Mouse (Mus musculus) midbrain, postnatal 0 days (tissue): ENCODE results near the gene Mapk7. TPM values are rescaled to one million over a fixed set of nuclear protein-coding genes. Genes with fewer than 3 reads are reported as not detected.

Experiments used
- ATAC-seq: fragments of 200-750 bp; cut with Nextera tagmentation; 2 replicates; pipeline ENCODE4 v1.8.0; 2017; ENCODE audit warnings: moderate number of reproducible peaks, mild to moderate bottlenecking, moderate TSS enrichment, moderate library complexity; ENCODE audit not compliant: low FRiP score
- DNase-seq: peaks from one replicate; pipeline ENCODE4 v3.0.0-alpha.2; 2015; ENCODE audit warnings: low spot score
- H3K27ac ChIP-seq: fragments of 300-500 bp; sonication (generic); 2 replicates; pipeline ENCODE4 v1.5.1; 2014; ENCODE audit warnings: low read depth, mild to moderate bottlenecking, low read length, mixed read lengths
- H3K27me3 ChIP-seq: fragments of 300-500 bp; sonication (generic); 2 replicates; pipeline ENCODE4 v1.6.1; 2014; ENCODE audit warnings: low read length, control low read depth, mixed read lengths; ENCODE audit not compliant: insufficient read depth
- H3K36me3 ChIP-seq: fragments of 300-500 bp; sonication (generic); 2 replicates; pipeline ENCODE4 v1.6.1; 2014; ENCODE audit warnings: low read length, control low read depth, mixed read lengths; ENCODE audit not compliant: insufficient read depth
- H3K4me1 ChIP-seq: fragments of 300-500 bp; sonication (generic); 2 replicates; pipeline ENCODE4 v1.6.1; 2014; ENCODE audit warnings: mild to moderate bottlenecking, control low read depth, antibody characterized with exemption, low read length, mixed read lengths; ENCODE audit not compliant: insufficient read depth
- H3K4me2 ChIP-seq: fragments of 300-500 bp; sonication (generic); 2 replicates; pipeline ENCODE4 v1.6.1; 2014; ENCODE audit warnings: low read depth, mild to moderate bottlenecking, low read length, mixed read lengths; ENCODE audit not compliant: poor library complexity, severe bottlenecking
- H3K4me3 ChIP-seq: fragments of 300-500 bp; sonication (generic); 2 replicates; pipeline ENCODE4 v1.5.1; 2014; ENCODE audit warnings: low read depth, mild to moderate bottlenecking, low read length, moderate library complexity
- H3K9ac ChIP-seq: fragments of 300-500 bp; sonication (generic); replicated peaks from 2 replicates; pipeline ENCODE4 v1.6.1; 2014; ENCODE audit warnings: mild to moderate bottlenecking, low read length, moderate library complexity, mixed read lengths; ENCODE audit not compliant: poor library complexity, severe bottlenecking
- H3K9me3 ChIP-seq: fragments of 300-500 bp; sonication (generic); 2 replicates; pipeline ENCODE4 v1.6.1; 2016; ENCODE audit warnings: low read length, control low read depth
- CTCF ChIP-seq: IDR thresholded peaks from 2 replicates; pipeline ENCODE4 v1.5.1; 2016; ENCODE audit warnings: antibody characterized with exemption, mild to moderate bottlenecking
- WGBS: fragments of 180-500 bp; shearing (Covaris S2); extraction: QIAGEN DNeasy Blood & Tissue Kit; methylation state at CpG from one replicate; pipeline ENCODE4 v1.1.7; 2014; 5-methylcytosine and 5-hydroxymethylcytosine counted together
- polyA plus RNA-seq: library from polyadenylated mRNA; unstranded; fragments of >200 nt; fragmentation: Nextera tagmentation; extraction: Ambion mirVana; gene quantifications from 2 replicates; pipeline ENCODE4 v1.2.1, GENCODE M21; 2015
- total RNA-seq: library from RNA; depleted of rRNA; stranded (reverse); fragments of >200 nt; gene quantifications from 2 replicates; pipeline ENCODE4 v1.2.3, GENCODE M21; 2014

The Mapk7 gene
- total and polyA plus RNA-seq, 2 experiments from 2014 or later, result 36.9 to 46.1 TPM

- Histone ChIP-seq H3K4me3 (no peak overlapping the region), H3K4me2 (no peak overlapping the region), H3K4me1 (no peaks in the 10 kb centered on the region), H3K36me3 (peaks cover 19% of the 10 kb centered on the region; the same call in 1 of the 2 replicates), H3K27me3 (no peaks in the 10 kb centered on the region), H3K27ac (no peak overlapping the region), H3K9ac (no peak overlapping the region), H3K9me3 (no peaks in the 10 kb centered on the region)
- no peak for TF ChIP-seq CTCF
- 83% methylated on average over 5 of the region's 5 CpGs for WGBS
- DNase-seq (no peak), ATAC-seq (no peak)
Measured at GRCm38 (mm10) chr11:61533571-61533970, 39.4 kb upstream of the Mapk7 start.

DNA sequence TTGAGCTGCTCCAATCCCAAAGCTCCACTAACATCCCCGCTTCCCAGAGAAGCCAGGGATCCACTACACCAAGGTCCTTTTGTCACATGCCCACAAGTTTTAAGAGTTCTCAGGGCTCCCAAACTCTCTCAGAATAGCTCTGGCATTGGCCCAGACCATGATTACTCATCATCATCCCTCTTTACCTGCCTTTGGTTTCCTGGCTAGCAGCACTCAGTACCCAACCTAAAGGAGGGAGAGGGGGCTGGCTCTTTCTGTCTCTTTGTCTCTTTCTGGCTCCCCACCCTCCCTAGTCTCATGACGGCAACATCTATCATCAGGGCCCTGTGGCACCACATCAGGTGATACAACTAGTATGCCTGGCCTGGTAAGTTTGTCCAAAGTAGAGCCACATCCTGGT, 38.6 kb upstream of the Mapk7 start:
- no peak for DNase-seq
- 89% methylated on average over 2 of the region's 2 CpGs for WGBS
- Histone ChIP-seq H3K9me3 (no peaks in the 10 kb centered on the region), H3K4me3 (no peak overlapping the region), H3K4me2 (no peak overlapping the region), H3K27ac (no peak overlapping the region), H3K36me3 (peaks cover 16% of the 10 kb centered on the region; the same call in 1 of the 2 replicates), H3K4me1 (no peaks in the 10 kb centered on the region), H3K27me3 (no peaks in the 10 kb centered on the region), H3K9ac (no peak overlapping the region)
- TF ChIP-seq CTCF, result no peak
- no peak for ATAC-seq

DNA sequence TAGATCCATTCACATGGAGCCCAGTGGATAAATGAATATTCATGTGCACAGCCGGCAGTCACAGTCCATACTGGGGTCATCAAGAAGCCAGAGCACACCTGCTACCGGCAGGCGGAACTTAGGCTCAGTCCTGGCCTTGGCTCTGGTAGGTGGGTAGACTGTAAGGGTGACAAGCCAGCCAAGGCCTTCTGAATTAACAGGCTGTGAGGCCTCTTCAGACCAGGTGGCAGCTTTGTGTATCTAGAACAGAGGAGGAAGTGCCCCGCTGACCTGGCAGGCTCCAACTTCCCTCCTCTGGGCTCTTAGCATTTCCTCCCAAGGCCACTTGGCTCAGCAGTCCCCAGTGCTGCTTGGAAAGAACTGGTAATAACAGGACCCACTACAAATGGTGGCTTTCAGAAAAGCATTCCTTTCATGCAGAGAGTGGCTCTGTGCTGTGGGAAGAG, 35.1 kb upstream of the Mapk7 start:
- H3K27ac ChIP-seq, result peak overlapping the region; percentile 51; the same call in 1 of the 2 replicates
- peak; percentile 60 for ATAC-seq

GRCm38 (mm10) chr11:61526872-61527271, 32.7 kb upstream of the Mapk7 start:
- no peak for ATAC-seq
- no peaks in the 10 kb centered on the region for H3K9me3 ChIP-seq
- no peak for TF ChIP-seq CTCF
- no peaks in the 10 kb centered on the region for H3K27me3 ChIP-seq
- DNase-seq, result no peak
- no peak overlapping the region for H3K4me3 ChIP-seq
- H3K4me2 ChIP-seq, result no peak overlapping the region
- no peak overlapping the region for H3K27ac ChIP-seq
- WGBS, result 83% methylated on average over 1 of the region's 1 CpGs
- no peak overlapping the region for H3K9ac ChIP-seq
- H3K4me1 ChIP-seq, result no peaks in the 10 kb centered on the region
- peaks cover 11% of the 10 kb centered on the region; the same call in 1 of the 2 replicates for H3K36me3 ChIP-seq

More for the DNA sequence above, 35.1 kb upstream of the Mapk7 start:
- Histone ChIP-seq H3K9ac (no peak overlapping the region), H3K9me3 (no peaks in the 10 kb centered on the region), H3K36me3 (peaks cover 7% of the 10 kb centered on the region; the same call in 1 of the 2 replicates), H3K4me3 (no peak overlapping the region), H3K27me3 (no peaks in the 10 kb centered on the region), H3K4me1 (no peaks in the 10 kb centered on the region), H3K4me2 (no peak overlapping the region)
- 25% methylated on average over 4 of the region's 4 CpGs for WGBS
- DNase-seq, result peak; percentile 61
- TF ChIP-seq CTCF, result no peak

DNA sequence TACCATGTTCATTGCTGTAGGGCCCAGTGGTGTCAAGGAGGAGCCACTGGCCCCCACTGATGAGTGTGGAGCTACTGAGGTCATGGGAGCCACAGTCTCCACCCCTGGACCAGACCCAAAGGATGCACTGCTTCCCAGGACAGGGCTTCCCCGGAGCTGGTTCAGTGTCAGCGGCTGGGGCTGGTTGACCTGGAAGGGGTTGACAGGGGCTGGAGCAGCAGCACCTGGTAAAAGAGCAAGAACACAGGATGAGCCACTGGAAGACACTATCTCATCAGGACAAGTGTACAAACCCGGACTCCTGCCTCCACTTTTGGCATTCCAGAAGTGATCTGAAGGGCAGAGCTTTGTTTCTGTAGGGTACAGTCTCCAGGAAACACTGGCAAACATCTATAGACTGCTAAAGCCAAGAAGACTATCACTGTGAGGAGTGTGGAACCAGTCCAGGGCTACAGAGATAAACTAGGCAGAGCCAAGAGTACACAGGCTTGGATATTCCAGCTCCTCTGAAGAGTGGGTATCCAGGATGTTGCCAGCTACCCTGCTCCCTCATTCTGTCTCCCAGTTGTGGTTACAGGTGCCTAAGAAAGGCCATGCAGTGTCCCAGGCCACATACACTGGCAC, 25.4 kb upstream of the Mapk7 start:
- ATAC-seq (no peak), DNase-seq (no peak)
- H3K4me2 ChIP-seq, result no peak overlapping the region
- no peak overlapping the region for H3K27ac ChIP-seq
- H3K4me1 ChIP-seq, result no peaks in the 10 kb centered on the region
- no peaks in the 10 kb centered on the region for H3K9me3 ChIP-seq
- TF ChIP-seq CTCF, result no peak
- H3K27me3 ChIP-seq, result no peaks in the 10 kb centered on the region
- H3K9ac ChIP-seq, result no peak overlapping the region
- WGBS, result 91% methylated on average over 3 of the region's 3 CpGs
- H3K36me3 ChIP-seq, result peaks cover 49% of the 10 kb centered on the region
- H3K4me3 ChIP-seq, result no peak overlapping the region

DNA sequence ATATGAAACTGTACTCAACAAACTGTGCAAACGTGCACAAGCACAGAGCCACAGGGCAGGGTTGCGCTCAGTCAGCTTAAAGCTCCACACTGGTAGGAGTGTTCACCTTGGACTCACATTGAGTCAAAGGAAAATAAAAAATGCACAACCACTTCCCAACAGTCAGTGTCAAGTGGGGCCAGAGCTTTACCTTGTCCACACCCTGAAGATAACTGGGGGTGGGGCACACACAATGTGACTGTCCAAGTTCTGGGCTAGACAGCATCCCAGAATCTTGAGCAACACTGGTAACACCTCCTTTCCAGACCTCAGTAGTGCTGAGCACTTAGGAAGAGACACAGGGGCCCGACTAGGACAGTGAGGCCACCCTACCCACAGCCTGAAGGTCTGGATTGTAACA, 24.7 kb upstream of the Mapk7 start:
- H3K9ac ChIP-seq, result no peak overlapping the region
- no peaks in the 10 kb centered on the region for H3K9me3 ChIP-seq
- DNase-seq, result no peak
- H3K4me2 ChIP-seq, result no peak overlapping the region
- H3K4me1 ChIP-seq, result no peaks in the 10 kb centered on the region
- ATAC-seq, result no peak
- H3K27me3 ChIP-seq, result no peaks in the 10 kb centered on the region
- TF ChIP-seq CTCF, result no peak
- no peak overlapping the region for H3K27ac ChIP-seq
- peaks cover 51% of the 10 kb centered on the region for H3K36me3 ChIP-seq
- 89% methylated on average over 3 of the region's 3 CpGs for WGBS
- H3K4me3 ChIP-seq, result no peak overlapping the region
